Mouse (Mus musculus) E14TG2a.4 (cell line): ENCODE measurements at regions not wholly inside any gene's neighbourhood (a gene's known extent, or its start where the extent isn't known, plus 50 kb on each side); places are given as distances from the start of the nearest gene placed in this dataset.

Experiments
- H3K27me3 ChIP-seq: 2 replicates; pipeline ENCODE4 v1.6.1; 2014; ENCODE audit warnings: low read length, control low read depth; ENCODE audit not compliant: insufficient read depth
- H3K36me3 ChIP-seq: 2 replicates; pipeline ENCODE4 v1.6.1; 2014; ENCODE audit warnings: low read length, control low read depth; ENCODE audit not compliant: insufficient read depth
- H3K4me1 ChIP-seq: replicated peaks from 2 replicates; pipeline ENCODE4 v1.6.1; 2014; ENCODE audit warnings: low read depth, low read length, control low read depth
- H3K4me3 ChIP-seq: replicated peaks from 2 replicates; pipeline ENCODE4 v1.5.1; 2014; ENCODE audit warnings: mild to moderate bottlenecking, low read length
- H3K9me3 ChIP-seq: 2 replicates; pipeline ENCODE4 v1.6.1; 2014; ENCODE audit warnings: low read length, control low read depth
- CTCF ChIP-seq: conservative IDR thresholded peaks from 2 replicates; pipeline ENCODE4 v1.5.1; 2014; ENCODE audit warnings: low read length
- NANOG ChIP-seq: IDR thresholded peaks from 2 replicates; pipeline ENCODE4 v1.6.1; 2014; ENCODE audit warnings: borderline replicate concordance, low read length, mixed read lengths
- POU5F1 ChIP-seq: IDR thresholded peaks from 2 replicates; pipeline ENCODE4 v1.6.1; 2014; ENCODE audit warnings: low read length, borderline replicate concordance

- no peaks in the 10 kb centered on the region for H3K4me1 ChIP-seq
- H3K9me3 ChIP-seq = no peaks in the 10 kb centered on the region
- TF ChIP-seq NANOG (no peak), CTCF (peak; percentile 4; the same call in 1 of the 2 replicates)
- H3K36me3 ChIP-seq = no peaks in the 10 kb centered on the region
- H3K4me3 ChIP-seq = no peak overlapping the region
- H3K27me3 ChIP-seq = no peaks in the 10 kb centered on the region
Observed at GRCm38 (mm10) chr15:60762071-60762470, 91.5 kb downstream of the Fam84b start.

GRCm38 (mm10) chr15:60760015-60760437 is 93.6 kb downstream of the Fam84b start:
- TF ChIP-seq CTCF = peak; percentile 80
- no peak for TF ChIP-seq POU5F1
- no peak for TF ChIP-seq NANOG
- Histone ChIP-seq H3K9me3 (no peaks in the 10 kb centered on the region), H3K27me3 (no peaks in the 10 kb centered on the region), H3K4me1 (no peaks in the 10 kb centered on the region), H3K36me3 (no peaks in the 10 kb centered on the region), H3K4me3 (no peak overlapping the region)

- H3K27me3 ChIP-seq = no peaks in the 10 kb centered on the region
- H3K9me3 ChIP-seq = no peaks in the 10 kb centered on the region
- TF ChIP-seq POU5F1 (no peak), CTCF (no peak), NANOG (no peak)
- no peaks in the 10 kb centered on the region for H3K36me3 ChIP-seq
- H3K4me3 ChIP-seq = no peak overlapping the region
- no peaks in the 10 kb centered on the region for H3K4me1 ChIP-seq
Observed at GRCm38 (mm10) chr15:60754246-60754645, 99.3 kb downstream of the Fam84b start.

GRCm38 (mm10) chr15:60739598-60739997 is 114.0 kb downstream of the Fam84b start:
- no peak for TF ChIP-seq NANOG
- TF ChIP-seq POU5F1 = no peak
- TF ChIP-seq CTCF = no peak
- Histone ChIP-seq H3K36me3 (no peaks in the 10 kb centered on the region), H3K27me3 (no peaks in the 10 kb centered on the region; the same call in 1 of the 2 replicates), H3K4me1 (no peaks in the 10 kb centered on the region), H3K4me3 (no peak overlapping the region), H3K9me3 (no peaks in the 10 kb centered on the region)

- H3K4me1 ChIP-seq = no peaks in the 10 kb centered on the region
- no peak overlapping the region for H3K4me3 ChIP-seq
- no peaks in the 10 kb centered on the region for H3K27me3 ChIP-seq
- no peaks in the 10 kb centered on the region for H3K36me3 ChIP-seq
- no peak for TF ChIP-seq NANOG
- no peak for TF ChIP-seq CTCF
- no peak for TF ChIP-seq POU5F1
- H3K9me3 ChIP-seq = no peaks in the 10 kb centered on the region
Observed at GRCm38 (mm10) chr15:60738258-60738657, 115.3 kb downstream of the Fam84b start.

GRCm38 (mm10) chr15:60732416-60732815 is 121.2 kb downstream of the Fam84b start:
- Histone ChIP-seq H3K4me1 (no peaks in the 10 kb centered on the region), H3K9me3 (no peaks in the 10 kb centered on the region), H3K36me3 (no peaks in the 10 kb centered on the region), H3K27me3 (no peaks in the 10 kb centered on the region), H3K4me3 (no peak overlapping the region)
- TF ChIP-seq CTCF = no peak
- TF ChIP-seq NANOG = no peak
- TF ChIP-seq POU5F1 = no peak

- Histone ChIP-seq H3K4me1 (no peaks in the 10 kb centered on the region), H3K36me3 (no peaks in the 10 kb centered on the region), H3K9me3 (no peaks in the 10 kb centered on the region), H3K4me3 (no peak overlapping the region), H3K27me3 (no peaks in the 10 kb centered on the region)
- TF ChIP-seq NANOG = no peak
Observed at GRCm38 (mm10) chr15:60728754-60729153, 124.8 kb downstream of the Fam84b start.

GRCm38 (mm10) chr15:60728337-60728736 is 125.2 kb downstream of the Fam84b start:
- TF ChIP-seq POU5F1 (no peak), NANOG (no peak), CTCF (no peak)
- Histone ChIP-seq H3K4me3 (no peak overlapping the region), H3K27me3 (no peaks in the 10 kb centered on the region), H3K9me3 (no peaks in the 10 kb centered on the region), H3K4me1 (no peaks in the 10 kb centered on the region), H3K36me3 (no peaks in the 10 kb centered on the region)

- Histone ChIP-seq H3K4me1 (no peaks in the 10 kb centered on the region), H3K9me3 (no peaks in the 10 kb centered on the region), H3K36me3 (no peaks in the 10 kb centered on the region), H3K4me3 (no peak overlapping the region), H3K27me3 (no peaks in the 10 kb centered on the region)
- TF ChIP-seq CTCF = no peak
- TF ChIP-seq NANOG = no peak
- TF ChIP-seq POU5F1 = no peak
Observed at GRCm38 (mm10) chr15:60719332-60719731, 134.2 kb downstream of the Fam84b start.
